Mouse (Mus musculus) bone marrow, adult 2 months (tissue): ENCODE data around the gene Cntn3.

ENCODE experiments used
- CTCF ChIP-seq: fragments of 200-500 bp; IDR thresholded peaks from 2 replicates; pipeline ENCODE4 v1.5.1; 2011; ENCODE audit warnings: low read length, control low read depth; ENCODE audit not compliant: control insufficient read depth, insufficient read depth
- POLR2A ChIP-seq: fragments of 200-500 bp; IDR thresholded peaks from 2 replicates; pipeline ENCODE4 v1.6.1; 2011; ENCODE audit warnings: low read depth, mild to moderate bottlenecking, control low read depth, low read length, borderline replicate concordance; ENCODE audit not compliant: control insufficient read depth

GRCm38 (mm10) chr6:102388590-102388989 is 184.3 kb downstream of the Cntn3 start:
- no peak for TF ChIP-seq CTCF
- no peak for TF ChIP-seq POLR2A
